Mouse (Mus musculus): ENCODE results near the gene Tub. TPM values are rescaled to one million over a fixed set of nuclear protein-coding genes. Genes with fewer than 3 reads are reported as not detected.

Gene Tub
- polyA plus RNA-seq, 1 experiment from 2014 or later, result 5.2 TPM

GRCm38 (mm10) chr7:108957734-108958133 is 7.6 kb downstream of the Tub start:
- Histone ChIP-seq H3K9me3 (ENCODE audit: control insufficient read depth, low read length) (no peaks in the 10 kb centered on the region), H3K27ac (ENCODE audit: low read depth) (no peak overlapping the region), H3K4me1 (replicated peaks; ENCODE audit: control insufficient read depth, insufficient read depth, low read length) (no peaks in the 10 kb centered on the region), H3K4me2 (ENCODE audit: low read length) (no peak overlapping the region), H3K36me3 (ENCODE audit: control insufficient read depth, insufficient read depth, low read length) (no peaks in the 10 kb centered on the region), H3K9ac (ENCODE audit: low read length) (no peak overlapping the region), H3K27me3 (replicated peaks; ENCODE audit: control insufficient read depth, insufficient read depth, low read length) (peaks cover 10% of the 10 kb centered on the region), H3K4me3 (ENCODE audit: low read depth, low read length) (no peak overlapping the region)
- ATAC-seq (replicated peaks; ENCODE audit: low FRiP score, low TSS enrichment, low read depth) (no peak), DNase-seq (ENCODE audit: low spot score) (no peak)
- WGBS, result 65% methylated on average over 2 of the region's 2 CpGs

- H3K27me3 ChIP-seq (replicated peaks; ENCODE audit: control insufficient read depth, insufficient read depth, low read length), result no peaks in the 10 kb centered on the region
- no peak overlapping the region for H3K27ac ChIP-seq (ENCODE audit: low read depth)
- no peak overlapping the region for H3K4me2 ChIP-seq (ENCODE audit: low read length)
- no peaks in the 10 kb centered on the region for H3K4me1 ChIP-seq (replicated peaks; ENCODE audit: control insufficient read depth, insufficient read depth, low read length)
- no peaks in the 10 kb centered on the region for H3K9me3 ChIP-seq (ENCODE audit: control insufficient read depth, low read length)
- H3K9ac ChIP-seq (ENCODE audit: low read length), result no peak overlapping the region
- no peak for DNase-seq (ENCODE audit: low spot score)
- H3K36me3 ChIP-seq (ENCODE audit: control insufficient read depth, insufficient read depth, low read length), result no peaks in the 10 kb centered on the region
- WGBS, result 27% methylated on average over 2 of the region's 2 CpGs
- ATAC-seq (replicated peaks; ENCODE audit: low FRiP score, low TSS enrichment, low read depth), result no peak
- H3K4me3 ChIP-seq (ENCODE audit: low read depth, low read length), result no peak overlapping the region
Measured at GRCm38 (mm10) chr7:108965968-108966367, 15.8 kb downstream of the Tub start.

- Histone ChIP-seq H3K9ac (ENCODE audit: low read length) (no peak overlapping the region), H3K4me2 (ENCODE audit: low read length) (no peak overlapping the region), H3K9me3 (ENCODE audit: control insufficient read depth, low read length) (no peaks in the 10 kb centered on the region), H3K4me1 (replicated peaks; ENCODE audit: control insufficient read depth, insufficient read depth, low read length) (no peaks in the 10 kb centered on the region), H3K27me3 (replicated peaks; ENCODE audit: control insufficient read depth, insufficient read depth, low read length) (no peaks in the 10 kb centered on the region), H3K4me3 (ENCODE audit: low read depth, low read length) (no peak overlapping the region), H3K27ac (ENCODE audit: low read depth) (no peak overlapping the region), H3K36me3 (ENCODE audit: control insufficient read depth, insufficient read depth, low read length) (no peaks in the 10 kb centered on the region)
- DNase-seq (ENCODE audit: low spot score) (peak; percentile 73), ATAC-seq (replicated peaks; ENCODE audit: low FRiP score, low TSS enrichment, low read depth) (peak; percentile 65)
- WGBS, result 34% methylated on average over 7 of the region's 7 CpGs
Measured at GRCm38 (mm10) chr7:108966742-108967362, 16.7 kb downstream of the Tub start.

- Histone ChIP-seq H3K4me3 (ENCODE audit: low read depth, low read length) (no peak overlapping the region), H3K4me2 (ENCODE audit: low read length) (no peak overlapping the region), H3K36me3 (ENCODE audit: control insufficient read depth, insufficient read depth, low read length) (no peaks in the 10 kb centered on the region), H3K9me3 (ENCODE audit: control insufficient read depth, low read length) (no peaks in the 10 kb centered on the region), H3K4me1 (replicated peaks; ENCODE audit: control insufficient read depth, insufficient read depth, low read length) (no peaks in the 10 kb centered on the region), H3K9ac (ENCODE audit: low read length) (no peak overlapping the region), H3K27ac (ENCODE audit: low read depth) (no peak overlapping the region), H3K27me3 (replicated peaks; ENCODE audit: control insufficient read depth, insufficient read depth, low read length) (no peaks in the 10 kb centered on the region)
- ATAC-seq (replicated peaks; ENCODE audit: low FRiP score, low TSS enrichment, low read depth), result no peak
- DNase-seq (ENCODE audit: low spot score), result no peak
- WGBS, result 23% methylated on average over 6 of the region's 6 CpGs
Measured at GRCm38 (mm10) chr7:108968201-108968600, 18.1 kb downstream of the Tub start.

GRCm38 (mm10) chr7:108972273-108972672 is 22.1 kb downstream of the Tub start:
- DNase-seq (ENCODE audit: low spot score) (no peak), ATAC-seq (replicated peaks; ENCODE audit: low FRiP score, low TSS enrichment, low read depth) (no peak)
- Histone ChIP-seq H3K27ac (ENCODE audit: low read depth) (no peak overlapping the region), H3K4me3 (ENCODE audit: low read depth, low read length) (no peak overlapping the region), H3K4me2 (ENCODE audit: low read length) (no peak overlapping the region), H3K27me3 (replicated peaks; ENCODE audit: control insufficient read depth, insufficient read depth, low read length) (no peaks in the 10 kb centered on the region), H3K9ac (ENCODE audit: low read length) (no peak overlapping the region), H3K36me3 (ENCODE audit: control insufficient read depth, insufficient read depth, low read length) (no peaks in the 10 kb centered on the region), H3K9me3 (ENCODE audit: control insufficient read depth, low read length) (no peaks in the 10 kb centered on the region), H3K4me1 (replicated peaks; ENCODE audit: control insufficient read depth, insufficient read depth, low read length) (no peaks in the 10 kb centered on the region)
- 66% methylated on average over 6 of the region's 6 CpGs for WGBS

GRCm38 (mm10) chr7:108985934-108986708 is 36.0 kb downstream of the Tub start:
- ATAC-seq (replicated peaks; ENCODE audit: low FRiP score, low TSS enrichment, low read depth), result peak; percentile 27; the same call in 1 of the 2 replicates
- no peak overlapping the region for H3K4me3 ChIP-seq (ENCODE audit: low read depth, low read length)
- no peaks in the 10 kb centered on the region for H3K27me3 ChIP-seq (replicated peaks; ENCODE audit: control insufficient read depth, insufficient read depth, low read length)
- DNase-seq (ENCODE audit: low spot score), result no peak
- H3K36me3 ChIP-seq (ENCODE audit: control insufficient read depth, insufficient read depth, low read length), result no peaks in the 10 kb centered on the region
- H3K9ac ChIP-seq (ENCODE audit: low read length), result no peak overlapping the region
- no peak overlapping the region for H3K27ac ChIP-seq (ENCODE audit: low read depth)
- WGBS, result 87% methylated on average over 2 of the region's 3 CpGs
- H3K4me2 ChIP-seq (ENCODE audit: low read length), result no peak overlapping the region
- H3K9me3 ChIP-seq (ENCODE audit: control insufficient read depth, low read length), result no peaks in the 10 kb centered on the region
- no peaks in the 10 kb centered on the region for H3K4me1 ChIP-seq (replicated peaks; ENCODE audit: control insufficient read depth, insufficient read depth, low read length)

GRCm38 (mm10) chr7:108991207-108991606 is 41.1 kb downstream of the Tub start:
- WGBS, result 80% methylated on average over 9 of the region's 9 CpGs
- H3K4me2 ChIP-seq (ENCODE audit: low read length), result no peak overlapping the region
- ATAC-seq (replicated peaks; ENCODE audit: low FRiP score, low TSS enrichment, low read depth) (no peak), DNase-seq (ENCODE audit: low spot score) (no peak)
- H3K27me3 ChIP-seq (replicated peaks; ENCODE audit: control insufficient read depth, insufficient read depth, low read length), result no peaks in the 10 kb centered on the region
- no peak overlapping the region for H3K9ac ChIP-seq (ENCODE audit: low read length)
- H3K9me3 ChIP-seq (ENCODE audit: control insufficient read depth, low read length), result no peaks in the 10 kb centered on the region
- no peaks in the 10 kb centered on the region for H3K4me1 ChIP-seq (replicated peaks; ENCODE audit: control insufficient read depth, insufficient read depth, low read length)
- H3K36me3 ChIP-seq (ENCODE audit: control insufficient read depth, insufficient read depth, low read length), result no peaks in the 10 kb centered on the region
- H3K27ac ChIP-seq (ENCODE audit: low read depth), result no peak overlapping the region
- H3K4me3 ChIP-seq (ENCODE audit: low read depth, low read length), result no peak overlapping the region

- DNase-seq (ENCODE audit: low spot score), result no peak
- ATAC-seq (replicated peaks; ENCODE audit: low FRiP score, low TSS enrichment, low read depth), result no peak
- no peaks in the 10 kb centered on the region for H3K4me1 ChIP-seq (replicated peaks; ENCODE audit: control insufficient read depth, insufficient read depth, low read length)
- WGBS, result 77% methylated on average over 7 of the region's 7 CpGs
- H3K9me3 ChIP-seq (ENCODE audit: control insufficient read depth, low read length), result no peaks in the 10 kb centered on the region
- no peak overlapping the region for H3K9ac ChIP-seq (ENCODE audit: low read length)
- H3K4me2 ChIP-seq (ENCODE audit: low read length), result no peak overlapping the region
- no peaks in the 10 kb centered on the region for H3K36me3 ChIP-seq (ENCODE audit: control insufficient read depth, insufficient read depth, low read length)
- no peaks in the 10 kb centered on the region for H3K27me3 ChIP-seq (replicated peaks; ENCODE audit: control insufficient read depth, insufficient read depth, low read length)
- H3K4me3 ChIP-seq (ENCODE audit: low read depth, low read length), result no peak overlapping the region
- no peak overlapping the region for H3K27ac ChIP-seq (ENCODE audit: low read depth)
Measured at GRCm38 (mm10) chr7:108993230-108993629, 43.1 kb downstream of the Tub start.

GRCm38 (mm10) chr7:108993881-108994291 is 43.7 kb downstream of the Tub start:
- no peak overlapping the region for H3K4me2 ChIP-seq (ENCODE audit: low read length)
- no peak for DNase-seq (ENCODE audit: low spot score)
- no peaks in the 10 kb centered on the region for H3K9me3 ChIP-seq (ENCODE audit: control insufficient read depth, low read length)
- H3K4me1 ChIP-seq (replicated peaks; ENCODE audit: control insufficient read depth, insufficient read depth, low read length), result no peaks in the 10 kb centered on the region
- H3K27ac ChIP-seq (ENCODE audit: low read depth), result no peak overlapping the region
- WGBS, result 79% methylated on average over 3 of the region's 3 CpGs
- no peak overlapping the region for H3K4me3 ChIP-seq (ENCODE audit: low read depth, low read length)
- no peak for ATAC-seq (replicated peaks; ENCODE audit: low FRiP score, low TSS enrichment, low read depth)
- H3K9ac ChIP-seq (ENCODE audit: low read length), result no peak overlapping the region
- no peaks in the 10 kb centered on the region for H3K27me3 ChIP-seq (replicated peaks; ENCODE audit: control insufficient read depth, insufficient read depth, low read length)
- H3K36me3 ChIP-seq (ENCODE audit: control insufficient read depth, insufficient read depth, low read length), result no peaks in the 10 kb centered on the region

Measured in intestine, embryonic 14.5 days (tissue).